Mouse (Mus musculus): ENCODE results near the gene Vmn1r8.
"Not testable (repeated sequence)": the region's sequence is repeated elsewhere in the genome, so short reads cannot be mapped to it uniquely, and the experiment has no call there.

The Vmn1r8 gene

GRCm38 (mm10) chr6:57031984-57032383, at the start of gene Vmn1r8:
Gene Vmn1r8 (plus strand): TSS chr6:57032284.
- DNase-seq (ENCODE audit: extremely low spot score) = no peak

- DNase-seq (ENCODE audit: extremely low spot score) = no peak
Measured at GRCm38 (mm10) chr6:56996943-56997342, 35.1 kb upstream of the Vmn1r8 start, which contains the start of gene Vmn1r6. Gene Vmn1r6 (plus strand): TSS chr6:56997243.

- not testable (repeated sequence) for DNase-seq (ENCODE audit: extremely low spot score)
Measured at GRCm38 (mm10) chr6:57025224-57025623, 6.9 kb upstream of the Vmn1r8 start, which contains the start of gene Vmn1r7. Gene Vmn1r7 (minus strand): TSS chr6:57025324.

GRCm38 (mm10) chr6:57034674-57035073, 2.6 kb downstream of the Vmn1r8 start:
- no peak for DNase-seq (ENCODE audit: extremely low spot score)

- DNase-seq (ENCODE audit: extremely low spot score) = no peak
Measured at GRCm38 (mm10) chr6:57063730-57064129, 31.6 kb downstream of the Vmn1r8 start.

GRCm38 (mm10) chr6:57066487-57066886, 34.4 kb downstream of the Vmn1r8 start, which contains the start of gene Vmn1r9:
Gene Vmn1r9 (plus strand): TSS chr6:57066787.
- no peak for DNase-seq (ENCODE audit: extremely low spot score)

All from embryo, embryonic 9.5 days (tissue).